Mouse (Mus musculus) myocyte (in vitro differentiated cells): ENCODE results near the gene Ift140.

Source experiments
- POLR2A ChIP-seq: IDR thresholded peaks from one replicate; pipeline ENCODE4 v1.6.1; 2011; ENCODE audit warnings: low read depth, mild to moderate bottlenecking, control low read depth, moderate library complexity; ENCODE audit not compliant: insufficient read length
- USF1 ChIP-seq: IDR thresholded peaks from one replicate; pipeline ENCODE4 v1.6.1; 2011; ENCODE audit warnings: low read depth, mild to moderate bottlenecking, control low read depth, moderate library complexity

GRCm38 (mm10) chr17:25114908-25115645, 99.2 kb downstream of the Ift140 start:
- TF ChIP-seq POLR2A (no peak), USF1 (no peak)
